Mouse (Mus musculus) forebrain, embryonic 12.5 days (tissue): Measurements from ENCODE around the gene Ndufc1. TPM values are rescaled to one million over a fixed set of nuclear protein-coding genes. Genes with fewer than 3 reads are reported as not detected.
A peak's percentile ranks its signal among the peaks of the same experiment; 100 is the strongest.

Experiments used
- ATAC-seq: fragments of 200-750 bp; cut with Nextera tagmentation; 2 replicates; pipeline ENCODE4 v1.8.0; 2017; ENCODE audit warnings: moderate TSS enrichment; ENCODE audit not compliant: low FRiP score
- H3K27ac ChIP-seq: fragments of 300-500 bp; sonication (generic); 2 replicates; pipeline ENCODE4 v1.5.1; 2016; ENCODE audit warnings: mild to moderate bottlenecking
- H3K27me3 ChIP-seq: fragments of 300-500 bp; sonication (generic); 2 replicates; pipeline ENCODE4 v1.6.1; 2016; ENCODE audit warnings: mild to moderate bottlenecking
- H3K36me3 ChIP-seq: fragments of 300-500 bp; sonication (generic); replicated peaks from 2 replicates; pipeline ENCODE4 v1.6.1; 2016; ENCODE audit warnings: mild to moderate bottlenecking
- H3K4me1 ChIP-seq: fragments of 300-500 bp; sonication (generic); 2 replicates; pipeline ENCODE4 v1.6.1; 2016
- H3K4me2 ChIP-seq: fragments of 300-500 bp; sonication (generic); 2 replicates; pipeline ENCODE4 v1.6.1; 2016; ENCODE audit warnings: mild to moderate bottlenecking, moderate library complexity
- H3K4me3 ChIP-seq: fragments of 300-500 bp; sonication (generic); replicated peaks from 2 replicates; pipeline ENCODE4 v1.5.1; 2016; ENCODE audit warnings: mild to moderate bottlenecking
- H3K9ac ChIP-seq: fragments of 300-500 bp; sonication (generic); 2 replicates; pipeline ENCODE4 v1.6.1; 2016; ENCODE audit warnings: mild to moderate bottlenecking
- H3K9me3 ChIP-seq: fragments of 300-500 bp; sonication (generic); 2 replicates; pipeline ENCODE4 v1.6.1; 2016
- whole genome bisulfite sequencing: fragments of 180-500 bp; shearing (Covaris S2); methylation state at CpG from one replicate; pipeline ENCODE4 v1.1.7; 2016; 5-methylcytosine and 5-hydroxymethylcytosine counted together
- polyA plus RNA-seq: library from polyadenylated mRNA; unstranded; fragments of >200 nt; fragmentation: Nextera tagmentation; extraction: Ambion mirVana; gene quantifications from 2 replicates; pipeline ENCODE4 v1.2.1, GENCODE M21; 2016

Ndufc1 gene
- polyA plus RNA-seq, 1 experiment from 2014 or later: 736 TPM

DNA sequence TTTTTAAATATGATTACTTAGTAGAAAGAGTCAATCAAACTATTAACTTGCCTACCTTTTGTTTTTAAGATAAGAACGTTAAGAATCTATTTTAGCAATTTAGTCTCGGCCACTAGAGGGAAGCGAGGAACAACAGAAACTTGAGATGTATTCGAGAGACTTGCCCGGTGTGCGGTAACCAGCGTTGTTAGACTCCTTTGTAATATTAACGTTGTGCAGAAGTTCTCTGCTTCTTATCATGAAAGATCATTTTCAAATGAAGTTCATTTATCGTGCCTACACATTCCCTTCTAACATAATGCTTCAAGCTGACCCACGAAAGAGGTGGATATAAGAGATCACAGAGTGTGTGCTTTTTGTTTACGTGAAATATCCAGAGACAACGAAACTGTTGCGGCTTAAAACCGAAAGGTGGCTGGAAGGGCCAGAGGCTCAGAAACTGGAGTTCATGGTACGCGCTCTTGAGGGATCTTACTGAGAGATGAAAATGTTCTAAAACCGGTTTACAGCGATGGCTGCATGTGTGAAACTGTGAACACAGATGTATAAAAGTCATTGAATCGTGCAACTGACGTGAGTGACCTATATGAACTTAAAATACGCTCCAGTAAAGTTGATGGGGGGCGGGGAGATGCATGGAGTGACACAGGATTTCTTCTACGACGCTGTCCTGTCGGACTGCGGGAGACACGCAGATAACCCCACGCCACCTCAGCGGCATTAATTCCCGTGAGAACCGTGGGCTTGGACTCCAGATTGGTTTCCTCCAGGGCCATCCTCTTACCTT, 30.7 kb downstream of the Ndufc1 start:
- no peak for ATAC-seq

DNA sequence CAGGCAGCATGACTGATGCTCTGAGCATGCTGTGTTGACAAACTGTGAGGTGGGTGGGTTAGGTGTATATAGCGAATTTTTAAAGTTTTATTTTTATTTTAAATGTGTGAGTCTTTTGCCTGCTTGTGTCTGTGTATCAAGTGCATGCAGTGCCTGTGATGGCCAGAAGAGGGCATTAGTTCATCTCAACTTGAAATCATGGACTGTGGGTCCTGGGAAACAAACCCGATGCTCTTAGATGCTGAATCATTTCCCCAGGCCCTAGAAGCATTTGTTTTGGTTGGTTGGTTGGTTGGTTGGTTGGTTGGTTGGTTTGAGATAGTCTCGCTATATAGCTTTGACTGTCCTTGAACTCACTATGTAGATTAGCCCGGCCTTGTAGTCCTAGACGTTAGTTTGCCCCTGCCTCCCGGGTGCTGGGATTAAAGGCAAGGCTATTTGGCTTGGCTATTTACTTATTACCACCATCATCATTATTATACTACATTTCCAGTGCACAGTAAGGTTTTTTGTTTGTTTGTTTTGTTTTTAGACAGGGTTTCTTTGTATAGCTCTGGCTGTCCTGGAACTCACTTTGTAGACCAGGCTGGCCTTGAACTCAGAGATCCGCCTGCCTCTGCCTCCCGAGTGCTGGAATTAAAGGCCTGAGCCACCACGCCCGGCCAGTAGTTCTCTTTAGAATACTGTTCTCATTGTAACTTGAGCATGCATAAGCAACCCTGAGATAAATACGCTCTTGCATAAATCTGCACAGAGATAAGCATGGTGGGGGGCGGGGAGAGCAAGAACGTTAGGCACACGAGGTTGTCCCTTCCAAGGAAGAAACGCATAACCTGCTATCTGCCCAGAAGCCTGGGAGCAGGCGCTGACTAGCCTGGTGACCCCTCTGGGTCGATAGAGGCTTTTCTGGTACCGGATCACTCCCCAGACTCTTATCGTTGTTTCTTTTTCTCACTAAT, 33.2 kb downstream of the Ndufc1 start:
- Histone ChIP-seq H3K36me3 (no peaks in the 10 kb centered on the region), H3K4me2 (no peak overlapping the region), H3K9me3 (0 out of 2 replicates have a peak, but pooled peaks cover 2% of the 10 kb centered on the region), H3K4me3 (no peak overlapping the region), H3K27me3 (0 out of 2 replicates have a peak, but pooled peaks cover 3% of the 10 kb centered on the region), H3K4me1 (0 out of 2 replicates have a peak, but pooled peaks cover 6% of the 10 kb centered on the region), H3K27ac (no peak overlapping the region), H3K9ac (no peak overlapping the region)
- 86% methylated on average over 19 of the region's 19 CpGs for WGBS
- no peak for ATAC-seq

More for the DNA sequence above, 30.7 kb downstream of the Ndufc1 start:
- Histone ChIP-seq H3K4me2 (peak overlapping the region; percentile 44), H3K4me3 (peak overlapping the region; percentile 13; the same call in 1 of the 2 replicates), H3K9me3 (0 out of 2 replicates have a peak, but pooled peaks cover 2% of the 10 kb centered on the region), H3K27ac (no peak overlapping the region), H3K27me3 (0 out of 2 replicates have a peak, but pooled peaks cover 3% of the 10 kb centered on the region), H3K4me1 (0 out of 2 replicates have a peak, but pooled peaks cover 6% of the 10 kb centered on the region), H3K9ac (no peak overlapping the region), H3K36me3 (no peaks in the 10 kb centered on the region)
- WGBS: 50% methylated on average over 31 of the region's 31 CpGs

DNA sequence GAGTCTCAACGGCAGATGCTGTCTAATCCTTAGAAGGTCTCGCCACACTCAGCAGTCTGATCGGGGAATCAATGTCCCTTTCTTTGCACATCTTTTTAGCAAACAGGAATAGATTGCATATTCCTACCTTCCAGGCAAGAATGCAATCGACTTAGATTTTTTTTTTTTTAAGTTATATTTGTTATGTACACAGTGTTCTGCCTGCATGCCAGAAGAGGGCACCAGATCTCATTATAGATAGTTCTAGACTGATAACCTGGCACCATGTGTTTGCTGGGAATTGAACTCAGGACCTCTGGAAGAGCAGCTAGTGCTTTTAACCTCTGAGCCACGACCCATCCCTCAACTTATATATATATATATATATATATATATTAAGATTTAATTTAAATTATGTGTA, 35.2 kb downstream of the Ndufc1 start:
- no peak for ATAC-seq
- Histone ChIP-seq H3K4me3 (no peak overlapping the region), H3K9me3 (0 out of 2 replicates have a peak, but pooled peaks cover 2% of the 10 kb centered on the region), H3K27ac (no peak overlapping the region), H3K4me2 (no peak overlapping the region), H3K4me1 (0 out of 2 replicates have a peak, but pooled peaks cover 6% of the 10 kb centered on the region), H3K36me3 (no peaks in the 10 kb centered on the region), H3K9ac (no peak overlapping the region), H3K27me3 (0 out of 2 replicates have a peak, but pooled peaks cover 1% of the 10 kb centered on the region)
- 74% methylated on average over 5 of the region's 5 CpGs for WGBS

DNA sequence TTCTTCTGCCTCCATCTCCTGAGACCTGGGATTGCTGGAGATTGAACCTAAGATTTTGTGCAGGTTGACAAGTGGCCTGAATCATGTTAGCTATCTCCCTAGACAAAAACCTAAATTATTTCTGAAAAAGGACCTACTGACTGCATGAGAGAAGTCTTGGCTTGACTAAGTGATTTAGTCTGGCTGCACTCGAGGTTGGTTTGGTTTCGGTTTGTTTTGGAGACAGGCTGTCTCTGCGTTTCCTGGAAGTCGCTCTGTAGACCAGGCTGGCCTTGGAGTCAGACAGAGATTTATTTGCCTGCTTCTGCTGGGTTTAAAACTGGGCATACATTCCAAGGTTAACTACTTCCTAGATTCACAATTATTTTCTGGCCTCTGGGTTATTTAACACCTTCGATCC, 35.9 kb downstream of the Ndufc1 start:
- Histone ChIP-seq H3K9ac (no peak overlapping the region), H3K4me1 (no peaks in the 10 kb centered on the region), H3K9me3 (0 out of 2 replicates have a peak, but pooled peaks cover 2% of the 10 kb centered on the region), H3K4me2 (no peak overlapping the region), H3K27ac (no peak overlapping the region), H3K36me3 (no peaks in the 10 kb centered on the region), H3K27me3 (no peaks in the 10 kb centered on the region), H3K4me3 (no peak overlapping the region)
- ATAC-seq: no peak
- WGBS: 83% methylated on average over 5 of the region's 5 CpGs

DNA sequence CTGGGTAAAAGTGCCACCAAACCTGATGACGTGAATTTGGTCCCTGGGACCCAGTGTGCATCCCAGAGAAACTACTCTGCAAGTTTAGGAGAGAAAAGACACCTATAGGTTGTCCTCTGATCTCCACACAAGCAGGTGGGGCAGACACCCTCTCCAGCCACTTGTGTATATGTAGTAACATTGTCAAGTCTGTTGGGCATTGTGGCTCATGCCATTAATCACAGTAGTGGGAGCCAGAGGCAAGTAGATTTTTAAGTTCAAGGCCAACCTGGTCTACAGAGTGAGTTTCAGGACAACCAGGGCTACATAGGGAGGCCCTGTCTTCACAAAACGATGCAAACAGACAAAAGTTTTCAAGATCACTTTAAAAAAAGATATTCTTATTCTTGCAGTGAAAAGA, 37.0 kb downstream of the Ndufc1 start:
- WGBS: 73% methylated on average over 2 of the region's 2 CpGs
- no peak for ATAC-seq
- no peak overlapping the region for H3K27ac ChIP-seq
- H3K36me3 ChIP-seq: no peaks in the 10 kb centered on the region
- H3K9ac ChIP-seq: no peak overlapping the region
- H3K4me2 ChIP-seq: no peak overlapping the region
- H3K9me3 ChIP-seq: 0 out of 2 replicates have a peak, but pooled peaks cover 2% of the 10 kb centered on the region
- no peaks in the 10 kb centered on the region for H3K4me1 ChIP-seq
- no peaks in the 10 kb centered on the region for H3K27me3 ChIP-seq
- H3K4me3 ChIP-seq: no peak overlapping the region

DNA sequence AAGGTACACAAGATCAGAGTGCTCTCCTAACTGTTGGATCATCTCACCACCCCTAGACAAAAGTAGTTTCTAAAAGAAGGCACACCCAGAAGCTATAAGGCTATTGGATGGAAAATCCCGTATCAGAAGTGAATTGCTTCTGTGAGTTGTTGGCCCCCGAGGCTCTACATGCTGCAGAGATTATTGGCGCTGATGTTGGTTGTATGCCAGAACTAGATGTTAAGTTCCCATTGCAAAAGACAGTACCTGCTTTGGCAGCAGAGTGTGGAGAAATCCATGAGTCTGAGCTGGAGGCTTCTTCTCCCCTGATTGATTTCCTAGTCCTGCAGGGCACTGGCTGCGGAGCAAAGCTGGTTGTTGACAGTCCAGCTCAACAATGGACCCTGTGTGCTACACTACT, 40.8 kb downstream of the Ndufc1 start:
- H3K4me2 ChIP-seq: no peak overlapping the region
- H3K4me1 ChIP-seq: peaks cover 10% of the 10 kb centered on the region
- no peak overlapping the region for H3K4me3 ChIP-seq
- no peaks in the 10 kb centered on the region for H3K36me3 ChIP-seq
- no peak overlapping the region for H3K27ac ChIP-seq
- H3K9me3 ChIP-seq: no peaks in the 10 kb centered on the region
- 87% methylated on average over 4 of the region's 4 CpGs for WGBS
- no peak for ATAC-seq
- H3K9ac ChIP-seq: no peak overlapping the region
- H3K27me3 ChIP-seq: peaks cover 6% of the 10 kb centered on the region

DNA sequence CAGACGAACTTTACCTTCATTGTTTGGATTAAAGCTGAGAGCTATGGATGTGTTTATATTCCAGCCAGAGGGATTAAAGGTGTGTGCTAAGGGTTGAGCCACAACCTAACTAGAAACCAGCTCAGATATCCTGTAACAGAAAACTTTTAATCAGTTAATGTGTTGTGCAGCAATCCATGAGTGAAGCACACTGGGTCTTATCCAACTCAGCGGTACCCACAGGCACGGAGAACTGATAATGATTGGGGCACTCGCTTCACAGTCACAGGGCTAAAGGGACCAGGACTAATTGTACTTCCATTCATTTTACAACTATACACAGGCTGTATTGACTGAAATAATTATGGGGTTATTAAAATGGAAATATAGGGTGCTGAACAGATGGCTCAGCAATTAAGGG, 41.9 kb downstream of the Ndufc1 start:
- no peak overlapping the region for H3K4me2 ChIP-seq
- H3K9ac ChIP-seq: no peak overlapping the region
- H3K27me3 ChIP-seq: peaks cover 6% of the 10 kb centered on the region
- peaks cover 10% of the 10 kb centered on the region for H3K4me1 ChIP-seq
- no peaks in the 10 kb centered on the region for H3K36me3 ChIP-seq
- no peak for ATAC-seq
- no peak overlapping the region for H3K27ac ChIP-seq
- 53% methylated on average over 4 of the region's 4 CpGs for WGBS
- no peaks in the 10 kb centered on the region for H3K9me3 ChIP-seq
- no peak overlapping the region for H3K4me3 ChIP-seq

DNA sequence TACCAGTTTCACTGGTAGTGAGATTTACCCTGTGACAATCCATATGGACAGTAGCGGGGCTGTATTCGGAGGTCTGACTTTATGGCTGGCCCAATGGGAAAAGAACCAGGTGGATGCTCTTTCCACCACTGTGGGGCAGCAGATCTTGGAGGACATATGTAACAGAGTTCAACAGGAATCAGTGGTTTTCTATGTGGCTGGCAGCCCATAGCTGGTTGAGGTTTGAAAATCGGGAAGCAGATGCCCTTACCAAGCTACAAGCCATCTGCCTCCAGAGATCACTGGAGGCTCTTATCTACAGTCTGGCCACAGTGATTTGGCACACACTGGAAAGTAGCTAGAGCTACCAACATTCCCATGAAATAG, 43.3 kb downstream of the Ndufc1 start:
- H3K4me1 ChIP-seq: peaks cover 10% of the 10 kb centered on the region
- H3K27ac ChIP-seq: no peak overlapping the region
- H3K9me3 ChIP-seq: no peaks in the 10 kb centered on the region
- H3K4me3 ChIP-seq: peak overlapping the region; percentile 42
- H3K4me2 ChIP-seq: peak overlapping the region; percentile 72
- H3K27me3 ChIP-seq: peaks cover 15% of the 10 kb centered on the region
- H3K36me3 ChIP-seq: no peaks in the 10 kb centered on the region
- WGBS: 20% methylated on average over 3 of the region's 3 CpGs
- no peak overlapping the region for H3K9ac ChIP-seq
- ATAC-seq: no peak

DNA sequence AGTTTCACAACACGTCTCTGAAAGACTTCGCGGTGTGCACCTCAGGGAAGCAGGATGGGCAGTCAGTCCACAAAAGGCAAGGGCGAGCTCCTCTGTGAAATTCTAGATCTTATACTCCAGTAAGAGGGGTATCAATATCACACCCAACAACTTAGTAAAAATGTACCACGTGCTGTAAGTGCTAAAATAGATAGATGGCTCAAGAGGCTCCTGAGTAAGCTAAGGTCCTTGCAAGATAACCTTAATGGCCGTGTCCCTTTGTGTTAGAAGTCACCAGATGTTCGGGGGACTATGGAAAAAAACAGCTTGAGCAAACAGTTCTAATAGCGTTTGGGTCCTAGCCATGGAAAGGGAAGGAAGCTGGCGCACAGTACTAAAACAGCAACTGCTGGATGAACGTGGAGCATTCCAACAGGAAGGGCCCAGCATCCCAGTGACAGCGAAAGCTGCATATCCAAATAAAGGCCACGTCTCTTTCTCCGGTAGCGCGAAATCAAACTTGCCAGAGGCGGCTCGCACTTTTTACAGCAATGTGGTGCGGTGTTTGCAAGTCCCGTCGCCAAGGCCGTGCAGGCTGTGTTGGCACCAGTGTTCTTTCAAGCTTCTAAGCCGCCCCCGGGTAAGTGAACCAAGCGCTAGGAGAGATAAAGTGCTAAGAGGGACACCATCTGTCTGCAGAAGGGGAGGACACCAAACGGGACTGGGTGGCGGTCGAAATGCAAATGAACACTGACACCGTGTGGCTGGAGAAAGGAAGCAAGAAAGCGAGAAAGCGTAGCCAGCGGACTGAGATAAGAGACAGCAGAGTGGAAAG, 43.9 kb downstream of the Ndufc1 start:
- ATAC-seq: peak; percentile 91
- WGBS: 7% methylated on average over 31 of the region's 31 CpGs
- H3K36me3 ChIP-seq: no peaks in the 10 kb centered on the region
- peaks cover 17% of the 10 kb centered on the region for H3K27me3 ChIP-seq
- peak overlapping the region; percentile 53 for H3K9ac ChIP-seq
- no peaks in the 10 kb centered on the region for H3K9me3 ChIP-seq
- H3K4me1 ChIP-seq: peaks cover 10% of the 10 kb centered on the region
- no peak overlapping the region for H3K27ac ChIP-seq
- peak overlapping the region; percentile 42 for H3K4me3 ChIP-seq
- peak overlapping the region; percentile 72 for H3K4me2 ChIP-seq

DNA sequence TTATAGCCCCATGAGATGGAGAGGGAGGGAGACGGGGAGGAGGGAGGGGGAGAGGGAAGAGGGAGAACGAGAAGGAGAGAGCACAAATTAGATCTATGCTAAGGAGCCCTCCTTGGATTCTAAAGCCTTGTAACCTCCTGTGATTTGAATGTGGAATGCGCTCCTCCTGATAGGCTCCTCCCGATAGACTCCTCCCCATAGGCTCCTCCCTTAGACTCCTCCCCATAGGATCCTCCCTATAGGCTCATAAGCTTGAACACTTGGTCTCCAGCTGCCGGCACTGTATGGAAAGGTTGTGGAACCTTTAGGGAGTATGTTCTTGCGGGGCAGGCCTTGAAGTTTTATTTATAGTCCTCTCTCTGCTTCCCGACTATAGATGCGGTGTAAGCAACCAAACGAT, 47.7 kb downstream of the Ndufc1 start:
- WGBS: 22% methylated on average over 9 of the region's 9 CpGs
- Histone ChIP-seq H3K4me1 (peaks cover 16% of the 10 kb centered on the region), H3K9me3 (no peaks in the 10 kb centered on the region), H3K36me3 (no peaks in the 10 kb centered on the region), H3K27ac (no peak overlapping the region), H3K9ac (no peak overlapping the region), H3K4me3 (no peak overlapping the region), H3K27me3 (peaks cover 39% of the 10 kb centered on the region), H3K4me2 (no peak overlapping the region)
- ATAC-seq: no peak

DNA sequence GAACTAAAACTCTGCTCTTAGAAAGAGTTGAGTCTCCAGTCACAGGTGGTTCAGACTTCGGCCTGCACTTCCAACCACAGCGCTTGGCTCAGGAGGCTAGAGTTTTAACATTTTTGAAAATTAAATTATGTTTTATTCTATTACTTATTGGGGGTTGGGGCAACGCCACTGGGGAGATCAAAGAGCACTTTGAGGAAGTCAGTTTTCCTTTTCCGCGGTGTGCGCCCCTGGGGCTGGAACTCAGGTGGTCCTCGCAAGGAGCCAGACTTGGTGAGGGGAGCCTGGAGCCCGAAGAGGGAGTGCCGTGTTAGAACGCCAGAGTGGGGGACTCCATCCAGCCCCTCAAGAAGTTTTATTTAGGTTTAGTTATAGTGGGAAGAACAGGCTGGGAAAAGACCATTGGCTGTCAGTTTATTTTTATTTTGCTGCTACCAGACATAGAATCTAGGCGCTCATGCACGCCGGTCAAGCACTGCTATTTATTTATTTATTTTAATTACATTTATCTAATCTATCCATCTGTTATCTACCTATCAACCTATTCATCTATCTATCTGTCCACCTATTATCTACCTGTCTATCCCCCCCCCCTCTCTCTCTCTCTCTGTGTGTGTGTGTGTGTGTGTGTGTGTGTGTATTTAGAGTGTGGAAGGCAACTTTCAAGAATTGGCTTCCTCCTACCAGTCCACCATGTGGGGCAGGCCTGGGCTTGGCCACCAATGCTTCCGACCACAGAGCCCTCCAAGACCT, 49.1 kb downstream of the Ndufc1 start:
- H3K4me3 ChIP-seq: peak overlapping the region; percentile 54
- WGBS: 23% methylated on average over 14 of the region's 14 CpGs

More for the DNA sequence above, 49.1 kb downstream of the Ndufc1 start:
- no peaks in the 10 kb centered on the region for H3K36me3 ChIP-seq
- no peak for ATAC-seq
- no peak overlapping the region for H3K9ac ChIP-seq
- H3K9me3 ChIP-seq: no peaks in the 10 kb centered on the region
- H3K4me1 ChIP-seq: peaks cover 9% of the 10 kb centered on the region
- no peak overlapping the region for H3K27ac ChIP-seq
- H3K4me2 ChIP-seq: peak overlapping the region; percentile 66
- H3K27me3 ChIP-seq: peaks cover 39% of the 10 kb centered on the region
